Comparison of ENCODE assay signal across 8 mouse cellular contexts in genomic region chr13:111685751-111686462, GRCm38 (mm10). TPM values are rescaled to one million over a fixed set of nuclear protein-coding genes. Genes with fewer than 3 reads are reported as not detected.
A peak's percentile ranks its signal among the peaks of the same experiment; 100 is the strongest.
DNase-seq lines count a peak whose midpoint lies in the region; ATAC-seq and TF ChIP-seq lines count a peak whose summit lies in the region.

No protein-coding gene starts in this region.

- WGBS in cerebellum, adult 2 months = 1% methylated on average over 81 of the region's 86 CpGs
- WGBS in forebrain, postnatal 0 days = 0% methylated on average over 73 of the region's 86 CpGs
- under 1% methylated on average over 62 of the region's 86 CpGs for WGBS in lung, embryonic 15.5 days
- WGBS in thymus, adult 2 months = 1% methylated on average over 82 of the region's 86 CpGs

- peak overlapping the region; percentile 92 for H3K9ac ChIP-seq in forebrain, postnatal 0 days
- peak overlapping the region; percentile 97 for H3K9ac ChIP-seq in lung, embryonic 15.5 days

- H3K36me3 ChIP-seq in forebrain, postnatal 0 days (ENCODE audit: insufficient read depth) = no peaks in the 10 kb centered on the region
- H3K36me3 ChIP-seq in lung, embryonic 15.5 days = peaks cover 2% of the 10 kb centered on the region; the same call in 1 of the 2 replicates
- no peaks in the 10 kb centered on the region for H3K36me3 ChIP-seq in thymus, adult 2 months (ENCODE audit: control insufficient read depth, insufficient read depth, low read length)

- H3K27me3 ChIP-seq in cerebellum, adult 2 months (ENCODE audit: control insufficient read depth, insufficient read depth, low read length) = no peaks in the 10 kb centered on the region; the same call in 1 of the 2 replicates
- no peaks in the 10 kb centered on the region for H3K27me3 ChIP-seq in forebrain, postnatal 0 days (ENCODE audit: insufficient read depth, low read length)
- H3K27me3 ChIP-seq in lung, embryonic 15.5 days = no peaks in the 10 kb centered on the region
- no peaks in the 10 kb centered on the region for H3K27me3 ChIP-seq in thymus, adult 2 months (ENCODE audit: control insufficient read depth, insufficient read depth, low read length)

- H3K4me3 ChIP-seq in cerebellum, adult 2 months (replicated peaks; ENCODE audit: insufficient read depth, low read depth, low read length) = peak overlapping the region; percentile 87
- H3K4me3 ChIP-seq in forebrain, postnatal 0 days (ENCODE audit: low read depth, low read length) = peak overlapping the region; percentile 93
- H3K4me3 ChIP-seq in lung, embryonic 15.5 days = peak overlapping the region; percentile 97
- H3K4me3 ChIP-seq in thymus, adult 2 months (ENCODE audit: control insufficient read depth, insufficient read depth, low read length) = peak overlapping the region; percentile 42

- H3K4me2 ChIP-seq in forebrain, postnatal 0 days (ENCODE audit: low read depth) = peak overlapping the region; percentile 94
- peak overlapping the region; percentile 82 for H3K4me2 ChIP-seq in lung, embryonic 15.5 days

- no peak for TF ChIP-seq CTCF in cerebellum, adult 2 months (IDR thresholded peaks at IDR 0.05; ENCODE audit: borderline replicate concordance, insufficient read depth, low read depth, low read length)
- TF ChIP-seq CTCF in forebrain, postnatal 0 days (IDR thresholded peaks at IDR 0.05; ENCODE audit: low read depth) = no peak
- TF ChIP-seq CTCF in thymus, adult 2 months (IDR thresholded peaks at IDR 0.05; ENCODE audit: borderline replicate concordance, control insufficient read depth, extremely low read depth, insufficient read depth, low read length, poor library complexity) = no peak

- H3K4me1 ChIP-seq in cerebellum, adult 2 months (ENCODE audit: control insufficient read depth, insufficient read depth, low read length) = no peaks in the 10 kb centered on the region
- no peaks in the 10 kb centered on the region for H3K4me1 ChIP-seq in forebrain, postnatal 0 days (ENCODE audit: insufficient read depth)
- H3K4me1 ChIP-seq in lung, embryonic 15.5 days = 0 out of 2 replicates have a peak, but pooled peaks cover 12% of the 10 kb centered on the region
- peaks cover 8% of the 10 kb centered on the region for H3K4me1 ChIP-seq in thymus, adult 2 months (replicated peaks; ENCODE audit: control insufficient read depth, insufficient read depth, low read length)

- H3K9me3 ChIP-seq in forebrain, postnatal 0 days (ENCODE audit: low read length) = no peaks in the 10 kb centered on the region
- H3K9me3 ChIP-seq in lung, embryonic 15.5 days = no peaks in the 10 kb centered on the region

- 0 out of 2 replicates have a peak, but pooled peaks have one; percentile 18 for TF ChIP-seq POLR2A in cerebellum, adult 2 months (IDR thresholded peaks at IDR 0.05; ENCODE audit: borderline replicate concordance, insufficient read depth, low read length)
- peak; percentile 66 for TF ChIP-seq POLR2A in thymus, adult 2 months (IDR thresholded peaks at IDR 0.05; ENCODE audit: control insufficient read depth, extremely low read depth, insufficient read depth, low read length, poor library complexity)

- peak; percentile 97 for ATAC-seq in forebrain, postnatal 0 days
- peak; percentile 95 for ATAC-seq in lung, embryonic 15.5 days (ENCODE audit: borderline replicate concordance, extremely low read depth, low FRiP score, low TSS enrichment)

- H3K27ac ChIP-seq in cerebellum, adult 2 months (ENCODE audit: insufficient read depth, low read length) = peak overlapping the region; percentile 71
- H3K27ac ChIP-seq in forebrain, postnatal 0 days (ENCODE audit: low read depth, low read length) = peak overlapping the region; percentile 95
- H3K27ac ChIP-seq in lung, embryonic 15.5 days = peak overlapping the region; percentile 98
- no peak overlapping the region for H3K27ac ChIP-seq in thymus, adult 2 months (ENCODE audit: control insufficient read depth, insufficient read depth, low read length)

- peak; percentile 25 for DNase-seq in MEL-GATA-1-ER (ENCODE audit: extremely low read depth, low read depth)
- peak; percentile 87 to 89 for DNase-seq in cerebellum, adult 2 months
- DNase-seq in forebrain, postnatal 0 days = peak; percentile 85
- peak; percentile 91 for DNase-seq in heart, postnatal 4 days
- peak; percentile 61 for DNase-seq in layer of hippocampus, adult 9-10 months (ENCODE audit: low spot score)
- DNase-seq in ovary, adult 18-20 months (ENCODE audit: low spot score) = peak; percentile 81
- peak; percentile 86 for DNase-seq in thymus, adult 2 months

RNA-seq across cellular contexts. Expression of gene Mier3, which starts 5.1 kb away (rescaled TPM):
- 12.5 and 12.7 TPM in 2 replicates for polyA plus RNA-seq in cerebellum, adult 2 months (2012; rRNA removed)
- 26.9 and 41.3 TPM in 2 replicates for total RNA-seq in forebrain, postnatal 0 days (2014; rRNA removed)
- 11.0 and 15.0 TPM in 2 replicates for polyA plus RNA-seq in forebrain, postnatal 0 days (2015; fragmentation: Nextera tagmentation; extraction: Ambion mirVana)
- total RNA-seq in heart, postnatal 4 days (2021) = 10 to 100 TPM; 26.7 to 26.9 TPM
- 19.3 and 20.5 TPM in 2 replicates for polyA plus RNA-seq in lung, embryonic 15.5 days (2015; fragmentation: Nextera tagmentation; extraction: Ambion mirVana)
- 7.3 and 7.5 TPM in 2 replicates for polyA plus RNA-seq in thymus, adult 2 months (2012; rRNA removed)

Comparison
In these comparisons a context has a peak if more than half of its experiments do, and no peak if none do; other contexts are left out.
1. DNase-seq: peak in every context shown above with its lines; median percentile 91 in heart, postnatal 4 days; 88 in cerebellum, adult 2 months; 86 in thymus, adult 2 months; 85 in forebrain, postnatal 0 days; 81 in ovary, adult 18-20 months; 61 in layer of hippocampus, adult 9-10 months; 25 in MEL-GATA-1-ER.
2. H3K4me3 ChIP-seq: peak in every context shown above with its lines; median percentile 97 in lung, embryonic 15.5 days; 93 in forebrain, postnatal 0 days; 87 in cerebellum, adult 2 months; 42 in thymus, adult 2 months.